ENCODE assay signal across 10 mouse cellular contexts in the genomic region with DNA sequence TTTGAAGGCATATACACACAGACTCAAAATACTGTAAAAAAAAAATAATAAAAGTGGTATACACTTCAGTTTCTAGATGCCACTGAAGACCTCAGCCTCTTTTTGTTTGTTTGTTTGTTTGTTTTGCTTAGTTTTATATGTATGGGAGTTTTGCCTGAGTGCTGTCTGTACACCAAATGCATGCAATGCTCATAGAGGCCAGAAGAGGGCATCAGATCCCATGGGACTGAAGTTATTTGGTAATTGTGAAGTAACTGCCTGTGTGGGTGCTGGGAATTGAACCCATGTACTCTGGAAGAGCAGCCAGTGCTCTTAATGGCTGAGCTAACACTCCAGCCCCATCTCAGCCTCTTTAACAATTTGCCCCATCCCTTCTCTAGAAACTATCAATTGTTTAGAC. TPM values are rescaled to one million over a fixed set of nuclear protein-coding genes. Genes with fewer than 3 reads are reported as not detected.
DNase-seq lines count a peak whose midpoint lies in the region; ATAC-seq and TF ChIP-seq lines count a peak whose summit lies in the region.
"Had no signal": no experiment of that assay in that cellular context is flagged by ENCODE, and none has a peak within 500 bp of the region (broad histone marks: within the 10 kb centered on the region; RNA-seq: fewer than 3 reads in every experiment).

No protein-coding gene starts in this region.

- no peak overlapping the region for H3K9ac ChIP-seq in forebrain, postnatal 0 days
- H3K9ac ChIP-seq in forebrain, embryonic 15.5 days (replicated peaks), result no peak overlapping the region
- H3K9ac ChIP-seq in lung, postnatal 0 days (replicated peaks; ENCODE audit: low read depth), result no peak overlapping the region

- peak; percentile 45 for TF ChIP-seq CTCF in forebrain, postnatal 0 days (IDR thresholded peaks at IDR 0.05; ENCODE audit: low read depth)
- TF ChIP-seq CTCF in lung, postnatal 0 days (IDR thresholded peaks at IDR 0.05), result peak; percentile 61

- H3K4me1 ChIP-seq in forebrain, postnatal 0 days (ENCODE audit: insufficient read depth), result no peaks in the 10 kb centered on the region
- peaks cover 11% of the 10 kb centered on the region for H3K4me1 ChIP-seq in forebrain, embryonic 15.5 days
- peaks cover 9% of the 10 kb centered on the region for H3K4me1 ChIP-seq in lung, postnatal 0 days (ENCODE audit: insufficient read depth, low read depth, low read length)

- peaks cover 23% of the 10 kb centered on the region for H3K27me3 ChIP-seq in forebrain, postnatal 0 days (ENCODE audit: insufficient read depth, low read length)
- H3K27me3 ChIP-seq in forebrain, embryonic 15.5 days, result peaks cover 18% of the 10 kb centered on the region; the same call in 1 of the 2 replicates
- H3K27me3 ChIP-seq in lung, postnatal 0 days (replicated peaks; ENCODE audit: insufficient read depth, low read length), result no peaks in the 10 kb centered on the region

- no peak for ATAC-seq in forebrain, postnatal 0 days
- ATAC-seq in forebrain, embryonic 15.5 days (replicated peaks), result no peak
- no peak for ATAC-seq in lung, postnatal 0 days
- ATAC-seq: inflammation-experienced regulatory T-cells, adult 6 months had no signal

- H3K27ac ChIP-seq in forebrain, postnatal 0 days (ENCODE audit: low read depth, low read length), result no peak overlapping the region
- H3K27ac ChIP-seq in forebrain, embryonic 15.5 days (replicated peaks), result no peak overlapping the region
- H3K27ac ChIP-seq in lung, postnatal 0 days (ENCODE audit: low read length), result no peak overlapping the region

- no peak for DNase-seq in forebrain, postnatal 0 days
- DNase-seq in lung, postnatal 0 days (ENCODE audit: low spot score), result no peak
- no peak for DNase-seq in lung, postnatal 25 days (ENCODE audit: low spot score)
- peak; percentile 56 for DNase-seq in R1 (ENCODE audit: low read depth, low spot score)
- DNase-seq in retina, embryonic 14.5 days (ENCODE audit: low spot score), result peak; percentile 44
- no peak for DNase-seq in urinary bladder, adult 18-20 months (ENCODE audit: low spot score in 2 of 2)
- DNase-seq in right cerebral cortex, postnatal 4 days, result no peak

- no peak for TF ChIP-seq EP300 in lung, postnatal 0 days (IDR thresholded peaks at IDR 0.05)

- H3K36me3 ChIP-seq in forebrain, postnatal 0 days (ENCODE audit: insufficient read depth), result no peaks in the 10 kb centered on the region
- H3K36me3 ChIP-seq in forebrain, embryonic 15.5 days, result no peaks in the 10 kb centered on the region
- H3K36me3 ChIP-seq in lung, postnatal 0 days (ENCODE audit: insufficient read depth, low read length), result no peaks in the 10 kb centered on the region

- no peak overlapping the region for H3K4me2 ChIP-seq in forebrain, postnatal 0 days (ENCODE audit: low read depth)
- no peak overlapping the region for H3K4me2 ChIP-seq in forebrain, embryonic 15.5 days (replicated peaks)
- H3K4me2 ChIP-seq in lung, postnatal 0 days (replicated peaks; ENCODE audit: low read depth, low read length), result no peak overlapping the region

- no peaks in the 10 kb centered on the region for H3K9me3 ChIP-seq in forebrain, postnatal 0 days (ENCODE audit: low read length)
- H3K9me3 ChIP-seq in forebrain, embryonic 15.5 days, result no peaks in the 10 kb centered on the region
- H3K9me3 ChIP-seq in lung, postnatal 0 days (ENCODE audit: low read length), result no peaks in the 10 kb centered on the region

- H3K4me3 ChIP-seq in forebrain, postnatal 0 days (ENCODE audit: low read depth, low read length), result no peak overlapping the region
- H3K4me3 ChIP-seq in forebrain, embryonic 15.5 days, result no peak overlapping the region
- H3K4me3 ChIP-seq in lung, postnatal 0 days (ENCODE audit: low read depth, low read length), result no peak overlapping the region

RNA-seq across cellular contexts. Expression of gene Smim1, which starts 2.6 kb away (rescaled TPM):
- 8.5 and 10.2 TPM in 2 replicates for total RNA-seq in forebrain, postnatal 0 days (2014; rRNA removed)
- 7.2 TPM in 2 replicates for polyA plus RNA-seq in forebrain, postnatal 0 days (2015; fragmentation: Nextera tagmentation; extraction: Ambion mirVana)
- 3.6 and 3.8 TPM in 2 replicates for polyA plus RNA-seq in forebrain, embryonic 15.5 days (2015; fragmentation: Nextera tagmentation; extraction: Ambion mirVana)
- polyA plus RNA-seq in lung, postnatal 0 days (2015; fragmentation: Nextera tagmentation; extraction: Ambion mirVana), result 57.9 and 59.4 TPM in 2 replicates

RNA-seq across cellular contexts. Expression of gene Ccdc27, which starts 13.8 kb away (rescaled TPM):
- not detected in 2 replicates for total RNA-seq in forebrain, postnatal 0 days (2014; rRNA removed)
- polyA plus RNA-seq in forebrain, postnatal 0 days (2015; fragmentation: Nextera tagmentation; extraction: Ambion mirVana), result not detected in 2 replicates
- not detected in 2 replicates for polyA plus RNA-seq in forebrain, embryonic 15.5 days (2015; fragmentation: Nextera tagmentation; extraction: Ambion mirVana)
- not detected in 2 replicates for polyA plus RNA-seq in lung, postnatal 0 days (2015; fragmentation: Nextera tagmentation; extraction: Ambion mirVana)
- total RNA-seq: neutrophil, adult 5-6 weeks had no signal
- polyA plus RNA-seq: inflammation-experienced regulatory T-cells, adult 6 months had no signal

RNA-seq across cellular contexts. Expression of gene Lrrc47, which starts 17.1 kb away (rescaled TPM):
- total RNA-seq in forebrain, postnatal 0 days (2014; rRNA removed), result 21.9 and 27.4 TPM in 2 replicates
- 19.4 and 20.5 TPM in 2 replicates for polyA plus RNA-seq in forebrain, postnatal 0 days (2015; fragmentation: Nextera tagmentation; extraction: Ambion mirVana)
- polyA plus RNA-seq in forebrain, embryonic 15.5 days (2015; fragmentation: Nextera tagmentation; extraction: Ambion mirVana), result 25.8 TPM in 2 replicates
- 15.2 and 15.4 TPM in 2 replicates for polyA plus RNA-seq in lung, postnatal 0 days (2015; fragmentation: Nextera tagmentation; extraction: Ambion mirVana)

RNA-seq across cellular contexts. Expression of gene Cep104, which starts 53.7 kb away (rescaled TPM):
- total RNA-seq in forebrain, postnatal 0 days (2014; rRNA removed), result 9.2 and 10.5 TPM in 2 replicates
- polyA plus RNA-seq in forebrain, postnatal 0 days (2015; fragmentation: Nextera tagmentation; extraction: Ambion mirVana), result 7.7 and 9.9 TPM in 2 replicates
- 20.0 and 21.7 TPM in 2 replicates for polyA plus RNA-seq in forebrain, embryonic 15.5 days (2015; fragmentation: Nextera tagmentation; extraction: Ambion mirVana)
- polyA plus RNA-seq in lung, postnatal 0 days (2015; fragmentation: Nextera tagmentation; extraction: Ambion mirVana), result 9.6 and 10.1 TPM in 2 replicates

RNA-seq across cellular contexts. Expression of gene Dffb, which starts 53.7 kb away (rescaled TPM):
- total RNA-seq in forebrain, postnatal 0 days (2014; rRNA removed), result 18.9 and 22.7 TPM in 2 replicates
- polyA plus RNA-seq in forebrain, postnatal 0 days (2015; fragmentation: Nextera tagmentation; extraction: Ambion mirVana), result 8.6 and 9.3 TPM in 2 replicates
- polyA plus RNA-seq in forebrain, embryonic 15.5 days (2015; fragmentation: Nextera tagmentation; extraction: Ambion mirVana), result 11.8 and 12.8 TPM in 2 replicates
- 8.1 and 8.6 TPM in 2 replicates for polyA plus RNA-seq in lung, postnatal 0 days (2015; fragmentation: Nextera tagmentation; extraction: Ambion mirVana)

Comparison
In these comparisons a context has a peak if more than half of its experiments do, and no peak if none do; other contexts are left out.
1. DNase-seq: peak in R1 (single experiment) and retina, embryonic 14.5 days (single experiment); none in forebrain, postnatal 0 days (single experiment), lung, postnatal 0 days (single experiment), lung, postnatal 25 days (single experiment), urinary bladder, adult 18-20 months (0 of 2) and right cerebral cortex, postnatal 4 days (single experiment).